Mouse (Mus musculus): ENCODE measurements around the gene Nbas. TPM values are rescaled to one million over a fixed set of nuclear protein-coding genes. Genes with fewer than 3 reads are reported as not detected.

The Nbas gene
- total RNA-seq, 1 experiment: 32.2 TPM

GRCm38 (mm10) chr12:13460223-13460853, 191.4 kb downstream of the Nbas start:
- in situ Hi-C loops (cut with MboI; ENCODE audit: low sequenced_read_pairs in 2 of 2, unreplicated experiment in 2 of 2): no loop called here
- no peak overlapping the region for H3K4me3 ChIP-seq (ENCODE audit: insufficient read depth in 1 of 2, low read depth in 1 of 2, low read length in 2 of 2, poor library complexity in 1 of 2, severe bottlenecking in 1 of 2)
- no peak overlapping the region for H3K27ac ChIP-seq (ENCODE audit: insufficient read depth, low read depth, low read length, poor library complexity, severe bottlenecking)
- no peak overlapping the region for H3K9ac ChIP-seq (ENCODE audit: insufficient read depth, low read depth, low read length, poor library complexity, severe bottlenecking)
- no peaks in the 10 kb centered on the region for H3K4me1 ChIP-seq (ENCODE audit: control insufficient read depth in 2 of 2, insufficient read depth in 2 of 2, low read length in 2 of 2, poor library complexity in 1 of 2)
- peaks cover 2% of the 10 kb centered on the region; the same call in 1 of the 2 replicates for H3K36me3 ChIP-seq (ENCODE audit: control insufficient read depth, insufficient read depth, low read length, poor library complexity, severe bottlenecking)
- H3K9me3 ChIP-seq (ENCODE audit: control insufficient read depth, insufficient read depth, low read depth, low read length): no peaks in the 10 kb centered on the region
- TF ChIP-seq MAFK (IDR thresholded peaks at IDR 0.05; ENCODE audit: insufficient read depth, low read depth, low read length) (no peak), ZC3H11A (IDR thresholded peaks at IDR 0.05; ENCODE audit: borderline replicate concordance, low read depth, low read length) (no peak), ZNF384 (IDR thresholded peaks at IDR 0.05; ENCODE audit: low read depth, low read length) (no peak), HCFC1 (IDR thresholded peaks at IDR 0.05; ENCODE audit: borderline replicate concordance, insufficient read depth, low read length) (no peak), CHD2 (IDR thresholded peaks at IDR 0.05; ENCODE audit: low read depth, low read length) (no peak)
- no peak for DNase-seq (ENCODE audit: low read depth, low spot score)

GRCm38 (mm10) chr12:13461558-13462153, 192.7 kb downstream of the Nbas start:
- no peak overlapping the region for H3K9ac ChIP-seq (ENCODE audit: insufficient read depth, low read depth, low read length, poor library complexity, severe bottlenecking)
- in situ Hi-C loops (cut with MboI; ENCODE audit: low sequenced_read_pairs in 2 of 2, unreplicated experiment in 2 of 2): no loop called here
- TF ChIP-seq MAFK (IDR thresholded peaks at IDR 0.05; ENCODE audit: insufficient read depth, low read depth, low read length) (no peak), HCFC1 (IDR thresholded peaks at IDR 0.05; ENCODE audit: borderline replicate concordance, insufficient read depth, low read length) (no peak), CHD2 (IDR thresholded peaks at IDR 0.05; ENCODE audit: low read depth, low read length) (no peak), ZNF384 (IDR thresholded peaks at IDR 0.05; ENCODE audit: low read depth, low read length) (no peak), ZC3H11A (IDR thresholded peaks at IDR 0.05; ENCODE audit: borderline replicate concordance, low read depth, low read length) (no peak)
- H3K4me3 ChIP-seq (ENCODE audit: insufficient read depth in 1 of 2, low read depth in 1 of 2, low read length in 2 of 2, poor library complexity in 1 of 2, severe bottlenecking in 1 of 2): no peak overlapping the region
- DNase-seq (ENCODE audit: low read depth, low spot score): no peak
- peaks cover 2% of the 10 kb centered on the region; the same call in 1 of the 2 replicates for H3K36me3 ChIP-seq (ENCODE audit: control insufficient read depth, insufficient read depth, low read length, poor library complexity, severe bottlenecking)
- H3K4me1 ChIP-seq (ENCODE audit: control insufficient read depth in 2 of 2, insufficient read depth in 2 of 2, low read length in 2 of 2, poor library complexity in 1 of 2): no peaks in the 10 kb centered on the region
- no peak overlapping the region for H3K27ac ChIP-seq (ENCODE audit: insufficient read depth, low read depth, low read length, poor library complexity, severe bottlenecking)
- no peaks in the 10 kb centered on the region for H3K9me3 ChIP-seq (ENCODE audit: control insufficient read depth, insufficient read depth, low read depth, low read length)

GRCm38 (mm10) chr12:13462397-13462796, 193.5 kb downstream of the Nbas start:
- Histone ChIP-seq H3K4me1 (ENCODE audit: control insufficient read depth in 2 of 2, insufficient read depth in 2 of 2, low read length in 2 of 2, poor library complexity in 1 of 2) (no peaks in the 10 kb centered on the region), H3K27ac (ENCODE audit: insufficient read depth, low read depth, low read length, poor library complexity, severe bottlenecking) (no peak overlapping the region), H3K9me3 (ENCODE audit: control insufficient read depth, insufficient read depth, low read depth, low read length) (no peaks in the 10 kb centered on the region), H3K9ac (ENCODE audit: insufficient read depth, low read depth, low read length, poor library complexity, severe bottlenecking) (no peak overlapping the region), H3K4me3 (ENCODE audit: insufficient read depth in 1 of 2, low read depth in 1 of 2, low read length in 2 of 2, poor library complexity in 1 of 2, severe bottlenecking in 1 of 2) (no peak overlapping the region), H3K36me3 (ENCODE audit: control insufficient read depth, insufficient read depth, low read length, poor library complexity, severe bottlenecking) (peaks cover 2% of the 10 kb centered on the region; the same call in 1 of the 2 replicates)
- in situ Hi-C loops (cut with MboI; ENCODE audit: low sequenced_read_pairs in 2 of 2, unreplicated experiment in 2 of 2): no loop called here
- no peak for DNase-seq (ENCODE audit: low read depth, low spot score)
- TF ChIP-seq ZC3H11A (IDR thresholded peaks at IDR 0.05; ENCODE audit: borderline replicate concordance, low read depth, low read length) (no peak), HCFC1 (IDR thresholded peaks at IDR 0.05; ENCODE audit: borderline replicate concordance, insufficient read depth, low read length) (no peak), MAFK (IDR thresholded peaks at IDR 0.05; ENCODE audit: insufficient read depth, low read depth, low read length) (no peak), CHD2 (IDR thresholded peaks at IDR 0.05; ENCODE audit: low read depth, low read length) (no peak), ZNF384 (IDR thresholded peaks at IDR 0.05; ENCODE audit: low read depth, low read length) (no peak)

- no peak for DNase-seq (ENCODE audit: low read depth, low spot score)
- Histone ChIP-seq H3K9ac (ENCODE audit: insufficient read depth, low read depth, low read length, poor library complexity, severe bottlenecking) (no peak overlapping the region), H3K4me1 (ENCODE audit: control insufficient read depth in 2 of 2, insufficient read depth in 2 of 2, low read length in 2 of 2, poor library complexity in 1 of 2) (no peaks in the 10 kb centered on the region), H3K27ac (ENCODE audit: insufficient read depth, low read depth, low read length, poor library complexity, severe bottlenecking) (no peak overlapping the region), H3K36me3 (ENCODE audit: control insufficient read depth, insufficient read depth, low read length, poor library complexity, severe bottlenecking) (peaks cover 2% of the 10 kb centered on the region; the same call in 1 of the 2 replicates), H3K9me3 (ENCODE audit: control insufficient read depth, insufficient read depth, low read depth, low read length) (no peaks in the 10 kb centered on the region), H3K4me3 (ENCODE audit: insufficient read depth in 1 of 2, low read depth in 1 of 2, low read length in 2 of 2, poor library complexity in 1 of 2, severe bottlenecking in 1 of 2) (no peak overlapping the region)
- TF ChIP-seq ZC3H11A (IDR thresholded peaks at IDR 0.05; ENCODE audit: borderline replicate concordance, low read depth, low read length): no peak
- TF ChIP-seq MAFK (IDR thresholded peaks at IDR 0.05; ENCODE audit: insufficient read depth, low read depth, low read length): no peak
- TF ChIP-seq CHD2 (IDR thresholded peaks at IDR 0.05; ENCODE audit: low read depth, low read length): no peak
- no peak for TF ChIP-seq HCFC1 (IDR thresholded peaks at IDR 0.05; ENCODE audit: borderline replicate concordance, insufficient read depth, low read length)
- TF ChIP-seq ZNF384 (IDR thresholded peaks at IDR 0.05; ENCODE audit: low read depth, low read length): no peak
- in situ Hi-C loops (cut with MboI; ENCODE audit: low sequenced_read_pairs in 2 of 2, unreplicated experiment in 2 of 2): no loop called here
Measured at GRCm38 (mm10) chr12:13465554-13465953, 196.6 kb downstream of the Nbas start.
